Mouse (Mus musculus) kidney, postnatal 36 days (tissue): ENCODE measurements around the gene Asna1.

Experiments used
- DNase-seq, 2 experiments: peaks; one replicate each; pipeline ENCODE4 v3.0.0; 2021 to 2022; ENCODE audit warnings: mixed read lengths in 2 of 2

Gene Asna1

GRCm38 (mm10) chr8:85034764-85035163 is 9.7 kb upstream of the Asna1 start:
- DNase-seq, result peak; percentile 86 to 88

GRCm38 (mm10) chr8:85033867-85034266 is 8.8 kb upstream of the Asna1 start:
- peak; percentile 38 to 58 for DNase-seq

GRCm38 (mm10) chr8:85032622-85033311 is 7.7 kb upstream of the Asna1 start:
- peak; percentile 71 to 75 for DNase-seq

GRCm38 (mm10) chr8:85029271-85029670 is 4.2 kb upstream of the Asna1 start:
- no peak for DNase-seq

- no peak for DNase-seq
These were observed 2.8 kb upstream of the Asna1 start for GRCm38 (mm10) chr8:85027922-85028321.

- peak in 1 of 2 experiments; percentile 34 for DNase-seq
These were observed 2.4 kb upstream of the Asna1 start for GRCm38 (mm10) chr8:85027516-85027855.

- DNase-seq, result peak; percentile 98 to 99
These were observed 1.8 kb upstream of the Asna1 start, which contains the start of gene Trir for GRCm38 (mm10) chr8:85026670-85027515. Trir (plus strand) TSS chr8:85026823.

GRCm38 (mm10) chr8:85023846-85024245 is 1.2 kb downstream of the Asna1 start:
- DNase-seq, result no peak

- no peak for DNase-seq
These were observed 3.5 kb downstream of the Asna1 start for GRCm38 (mm10) chr8:85021514-85022055.

GRCm38 (mm10) chr8:85017209-85017608 is 7.9 kb downstream of the Asna1 start:
- no peak for DNase-seq

- DNase-seq, result no peak
These were observed 8.4 kb downstream of the Asna1 start for GRCm38 (mm10) chr8:85016724-85017123.

- no peak for DNase-seq
These were observed 10.7 kb downstream of the Asna1 start, which contains the start of gene Best2 for GRCm38 (mm10) chr8:85014431-85014830. Best2 (minus strand) TSS chr8:85014531.

GRCm38 (mm10) chr8:85013230-85013840 is 11.7 kb downstream of the Asna1 start:
- DNase-seq, result peak; percentile 84 to 89

GRCm38 (mm10) chr8:85011242-85011641 is 13.8 kb downstream of the Asna1 start:
- DNase-seq, result peak in 1 of 2 experiments; percentile 21

GRCm38 (mm10) chr8:85007686-85008085 is 17.4 kb downstream of the Asna1 start:
- DNase-seq, result peak; percentile 33 to 73

- peak; percentile 91 to 97 for DNase-seq
These were observed 27.3 kb downstream of the Asna1 start for GRCm38 (mm10) chr8:84997649-84998295.

- DNase-seq, result no peak
These were observed 28.1 kb downstream of the Asna1 start for GRCm38 (mm10) chr8:84996978-84997377.

- no peak for DNase-seq
These were observed 29.4 kb downstream of the Asna1 start for GRCm38 (mm10) chr8:84995680-84996079.

- DNase-seq, result no peak
These were observed 30.7 kb downstream of the Asna1 start for GRCm38 (mm10) chr8:84994375-84994774.

GRCm38 (mm10) chr8:84990836-84991235 is 34.2 kb downstream of the Asna1 start:
- peak; percentile 95 to 97 for DNase-seq

GRCm38 (mm10) chr8:84990349-84990748 is 34.7 kb downstream of the Asna1 start, which contains the start of gene Hook2:
Hook2 (plus strand) TSS chr8:84990603.
- DNase-seq, result peak; percentile 98 to 99

- DNase-seq, result peak; percentile 94 to 98
These were observed 35.3 kb downstream of the Asna1 start for GRCm38 (mm10) chr8:84989810-84990209.
